Mouse (Mus musculus) embryonic fibroblast, embryonic 13.5 days (primary cell): ENCODE measurements at regions not wholly inside any gene's neighbourhood (a gene's known extent, or its start where the extent isn't known, plus 50 kb on each side); places are given as distances from the start of the nearest gene placed in this dataset.

Source experiments
- CTCF ChIP-seq: IDR thresholded peaks from 2 replicates; pipeline ENCODE4 v1.5.1; 2011; ENCODE audit warnings: mild to moderate bottlenecking, control low read depth, low read length, moderate library complexity, borderline replicate concordance; ENCODE audit not compliant: insufficient read depth
- POLR2A ChIP-seq: IDR thresholded peaks from 2 replicates; pipeline ENCODE4 v1.6.1; 2011; ENCODE audit warnings: low read depth, mild to moderate bottlenecking, control low read depth, low read length, moderate library complexity

GRCm38 (mm10) chr4:81539551-81539950, 96.9 kb upstream of the Mpdz start:
- TF ChIP-seq POLR2A (no peak), CTCF (no peak)
